Mouse (Mus musculus) hindbrain, postnatal 0 days (tissue): Measurements from ENCODE around the gene Mkrn1. TPM values are rescaled to one million over a fixed set of nuclear protein-coding genes. Genes with fewer than 3 reads are reported as not detected.
"Not testable (repeated sequence)": the region's sequence is repeated elsewhere in the genome, so short reads cannot be mapped to it uniquely, and the experiment has no call there.

Experiments
- ATAC-seq: fragments of 200-750 bp; cut with Nextera tagmentation; 2 replicates; pipeline ENCODE4 v1.8.0; 2017; ENCODE audit warnings: mild to moderate bottlenecking, moderate TSS enrichment, moderate library complexity
- DNase-seq: peaks from one replicate; pipeline ENCODE4 v3.0.0-alpha.2; 2015; ENCODE audit warnings: low spot score
- H3K27ac ChIP-seq: fragments of 300-500 bp; sonication (generic); 2 replicates; pipeline ENCODE4 v1.5.1; 2014; ENCODE audit warnings: mild to moderate bottlenecking
- H3K27me3 ChIP-seq: fragments of 300-500 bp; sonication (generic); 2 replicates; pipeline ENCODE4 v1.6.1; 2014; ENCODE audit warnings: low read length, mixed read lengths; ENCODE audit not compliant: insufficient read depth
- H3K36me3 ChIP-seq: fragments of 300-500 bp; sonication (generic); 2 replicates; pipeline ENCODE4 v1.6.1; 2014; ENCODE audit warnings: low read length, mixed read lengths; ENCODE audit not compliant: insufficient read depth
- H3K4me1 ChIP-seq: fragments of 300-500 bp; sonication (generic); 2 replicates; pipeline ENCODE4 v1.6.1; 2014; ENCODE audit warnings: antibody characterized with exemption, low read length, mixed read lengths; ENCODE audit not compliant: insufficient read depth
- H3K4me2 ChIP-seq: fragments of 300-500 bp; sonication (generic); 2 replicates; pipeline ENCODE4 v1.6.1; 2014; ENCODE audit warnings: low read depth, mild to moderate bottlenecking, low read length, moderate library complexity, mixed read lengths
- H3K4me3 ChIP-seq: fragments of 300-500 bp; sonication (generic); 2 replicates; pipeline ENCODE4 v1.5.1; 2014; ENCODE audit warnings: low read length
- H3K9ac ChIP-seq: fragments of 300-500 bp; sonication (generic); replicated peaks from 2 replicates; pipeline ENCODE4 v1.6.1; 2014; ENCODE audit warnings: mild to moderate bottlenecking, low read length, moderate library complexity, mixed read lengths
- H3K9me3 ChIP-seq: fragments of 300-500 bp; sonication (generic); 2 replicates; pipeline ENCODE4 v1.6.1; 2016; ENCODE audit warnings: low read length, mixed read lengths
- CTCF ChIP-seq: IDR thresholded peaks from 2 replicates; pipeline ENCODE4 v1.5.1; 2016; ENCODE audit warnings: antibody characterized with exemption, control low read depth, low read depth
- WGBS: fragments of 180-500 bp; shearing (Covaris S2); extraction: QIAGEN DNeasy Blood & Tissue Kit; methylation state at CpG from one replicate; pipeline ENCODE4 v1.1.7; 2014; 5-methylcytosine and 5-hydroxymethylcytosine counted together
- polyA plus RNA-seq: library from polyadenylated mRNA; unstranded; fragments of >200 nt; fragmentation: Nextera tagmentation; extraction: Ambion mirVana; gene quantifications from 2 replicates; pipeline ENCODE4 v1.2.1, GENCODE M21; 2015
- total RNA-seq: library from RNA; depleted of rRNA; stranded (reverse); fragments of >200 nt; gene quantifications from 2 replicates; pipeline ENCODE4 v1.2.3, GENCODE M21; 2014

Gene Mkrn1
- total and polyA plus RNA-seq, 2 experiments from 2014 or later, result 212 to 219 TPM

- Histone ChIP-seq H3K9me3 (no peaks in the 10 kb centered on the region), H3K4me1 (no peaks in the 10 kb centered on the region; the same call in 1 of the 2 replicates), H3K4me3 (peak overlapping the region; percentile 97), H3K36me3 (no peaks in the 10 kb centered on the region), H3K9ac (peak overlapping the region; percentile 97), H3K4me2 (peak overlapping the region; percentile 67), H3K27me3 (no peaks in the 10 kb centered on the region), H3K27ac (peak overlapping the region; percentile 96)
- under 1% methylated on average over 43 of the region's 43 CpGs for WGBS
- peak; percentile 65 for DNase-seq
- no peak; the same call in 1 of the 2 replicates for ATAC-seq
- no peak for TF ChIP-seq CTCF
These were observed 844 bp downstream of the Mkrn1 start for GRCm38 (mm10) chr6:39419386-39419850.

DNA sequence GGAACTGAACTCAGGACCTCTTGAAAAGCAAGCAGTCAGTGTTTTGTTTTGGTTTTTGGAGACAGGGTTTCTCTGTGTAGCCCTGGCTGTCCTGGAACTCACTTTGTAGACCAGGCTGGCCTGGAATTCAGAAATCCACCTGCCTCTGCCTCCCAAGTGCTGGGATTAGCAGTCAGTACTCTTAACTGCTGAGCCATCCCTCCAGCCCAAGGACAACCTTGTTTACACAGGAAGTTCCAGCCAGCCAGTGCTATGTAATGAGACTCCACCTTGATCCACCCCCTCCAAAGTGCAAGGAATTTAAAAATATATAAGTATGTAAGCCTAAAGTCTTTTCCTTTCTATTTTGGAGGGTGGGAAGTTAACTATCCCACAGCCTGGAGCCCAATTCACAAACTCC, 3.6 kb downstream of the Mkrn1 start:
- not testable (repeated sequence) for H3K4me3 ChIP-seq, H3K36me3 ChIP-seq, H3K4me1 ChIP-seq, H3K27me3 ChIP-seq, H3K9me3 ChIP-seq, ATAC-seq, H3K9ac ChIP-seq, DNase-seq, H3K27ac ChIP-seq, H3K4me2 ChIP-seq

DNA sequence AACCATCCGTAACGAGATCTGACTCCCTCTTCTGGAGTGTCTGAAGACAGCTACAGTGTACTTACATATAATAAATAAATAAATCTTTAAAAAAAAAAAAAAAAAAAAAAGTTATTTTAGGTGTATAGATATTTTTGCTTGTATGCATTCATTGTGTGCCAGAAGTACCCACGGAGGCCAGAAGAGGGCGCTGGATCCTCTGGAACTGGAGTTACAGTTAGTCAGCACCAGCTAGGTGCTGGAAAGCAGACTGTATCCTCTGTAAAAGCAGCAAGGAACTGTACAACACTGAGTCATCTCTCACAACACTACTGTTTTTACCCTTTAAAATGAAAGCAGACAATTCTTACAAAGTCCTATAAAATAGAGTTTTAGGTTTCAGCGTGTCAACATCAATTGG, 4.5 kb downstream of the Mkrn1 start:
- H3K4me2 ChIP-seq, result no peak overlapping the region
- TF ChIP-seq CTCF, result peak; percentile 65
- no peak for ATAC-seq
- no peak overlapping the region for H3K27ac ChIP-seq
- no peaks in the 10 kb centered on the region; the same call in 1 of the 2 replicates for H3K4me1 ChIP-seq
- no peak overlapping the region for H3K4me3 ChIP-seq
- H3K36me3 ChIP-seq, result no peaks in the 10 kb centered on the region
- WGBS, result 56% methylated on average over 3 of the region's 5 CpGs
- H3K27me3 ChIP-seq, result no peaks in the 10 kb centered on the region
- no peaks in the 10 kb centered on the region for H3K9me3 ChIP-seq
- peak; percentile 80 for DNase-seq
- no peak overlapping the region for H3K9ac ChIP-seq

DNA sequence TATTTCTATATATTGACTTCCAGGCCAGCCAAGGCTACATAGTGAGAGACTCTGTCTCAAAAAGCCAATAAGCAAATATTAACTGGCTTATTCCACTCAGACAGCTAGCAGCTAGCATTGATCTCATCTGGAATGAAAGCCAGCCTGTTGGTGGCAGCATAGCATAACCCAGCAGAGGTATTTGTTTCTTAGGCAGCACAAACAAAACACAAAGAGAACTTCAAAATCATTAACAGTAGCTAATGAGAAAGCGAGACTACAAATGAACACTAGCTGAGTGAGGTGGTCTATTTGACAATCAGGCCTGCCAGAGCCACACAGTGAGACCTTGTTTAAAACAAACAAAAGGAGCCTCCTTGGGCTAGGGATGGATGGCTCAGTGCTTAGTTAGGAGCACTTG, 6.2 kb downstream of the Mkrn1 start:
- DNase-seq, result peak; percentile 56
- 44% methylated on average over 1 of the region's 1 CpGs for WGBS
- Histone ChIP-seq H3K4me3 (no peak overlapping the region), H3K27ac (no peak overlapping the region; the same call in 1 of the 2 replicates), H3K4me2 (no peak overlapping the region), H3K9ac (no peak overlapping the region), H3K9me3 (no peaks in the 10 kb centered on the region), H3K36me3 (0 out of 2 replicates have a peak, but pooled peaks cover 5% of the 10 kb centered on the region), H3K27me3 (no peaks in the 10 kb centered on the region), H3K4me1 (no peaks in the 10 kb centered on the region; the same call in 1 of the 2 replicates)
- TF ChIP-seq CTCF, result peak; percentile 56
- ATAC-seq, result no peak

DNA sequence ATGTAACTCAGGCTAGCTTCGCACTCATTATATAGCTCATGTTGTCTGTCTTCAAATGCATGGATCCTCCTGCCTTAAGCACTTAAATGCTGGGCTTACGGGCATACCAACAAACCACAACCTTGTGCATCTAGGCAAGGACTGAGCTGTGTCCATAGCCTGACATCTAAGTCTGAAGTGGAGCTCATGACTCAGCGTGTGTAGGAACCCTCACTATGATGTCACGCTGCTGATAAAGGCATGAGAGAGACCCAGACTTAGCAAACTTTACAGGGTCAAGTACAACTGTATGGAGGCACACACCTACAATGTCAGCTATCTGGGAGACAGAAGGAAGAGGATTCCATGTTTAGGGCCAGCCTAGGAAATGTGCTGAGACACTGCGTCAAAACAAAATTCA, 13.8 kb downstream of the Mkrn1 start:
- ATAC-seq, result no peak

GRCm38 (mm10) chr6:39403136-39403535, 17.1 kb downstream of the Mkrn1 start:
- Histone ChIP-seq H3K36me3 (peaks cover 26% of the 10 kb centered on the region), H3K4me1 (no peaks in the 10 kb centered on the region), H3K4me2 (no peak overlapping the region), H3K27me3 (no peaks in the 10 kb centered on the region), H3K9ac (no peak overlapping the region), H3K4me3 (no peak overlapping the region), H3K9me3 (no peaks in the 10 kb centered on the region), H3K27ac (no peak overlapping the region)
- WGBS, result 95% methylated on average over 2 of the region's 2 CpGs
- ATAC-seq (no peak), DNase-seq (no peak)
- no peak for TF ChIP-seq CTCF

More for the DNA sequence above, 13.8 kb downstream of the Mkrn1 start:
- Histone ChIP-seq H3K4me3 (no peak overlapping the region), H3K9me3 (no peaks in the 10 kb centered on the region), H3K4me2 (no peak overlapping the region), H3K27me3 (no peaks in the 10 kb centered on the region), H3K4me1 (no peaks in the 10 kb centered on the region), H3K27ac (no peak overlapping the region), H3K9ac (no peak overlapping the region), H3K36me3 (peaks cover 17% of the 10 kb centered on the region)
- WGBS, result 93% methylated on average over 5 of the region's 5 CpGs
- no peak for DNase-seq
- no peak for TF ChIP-seq CTCF

DNA sequence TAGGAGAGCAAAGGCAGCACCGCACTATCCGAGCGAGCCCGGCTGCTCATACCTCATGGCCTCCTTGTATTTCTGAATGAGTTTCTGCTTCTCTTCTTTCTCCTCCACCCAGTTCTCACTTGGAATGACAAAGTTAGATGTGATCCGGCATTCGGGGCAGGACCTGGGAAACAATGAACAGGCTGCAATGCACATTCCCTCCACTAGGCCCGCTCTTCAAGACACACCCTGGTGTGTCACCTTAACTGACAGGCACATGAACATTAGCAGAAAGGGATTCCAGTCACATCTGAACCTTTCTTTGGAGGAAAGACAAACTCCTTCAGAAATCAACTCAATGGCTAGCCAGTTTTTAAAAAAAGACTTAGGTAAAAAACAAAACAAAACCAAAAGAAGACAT, 19.9 kb downstream of the Mkrn1 start:
- no peaks in the 10 kb centered on the region for H3K9me3 ChIP-seq
- peaks cover 26% of the 10 kb centered on the region for H3K36me3 ChIP-seq
- no peak overlapping the region for H3K4me2 ChIP-seq
- no peak overlapping the region for H3K27ac ChIP-seq
- H3K4me3 ChIP-seq, result no peak overlapping the region
- TF ChIP-seq CTCF, result peak; percentile 75
- H3K9ac ChIP-seq, result no peak overlapping the region
- 59% methylated on average over 7 of the region's 7 CpGs for WGBS
- DNase-seq (peak; percentile 22), ATAC-seq (peak; percentile 28; the same call in 1 of the 2 replicates)
- H3K4me1 ChIP-seq, result no peaks in the 10 kb centered on the region
- no peaks in the 10 kb centered on the region for H3K27me3 ChIP-seq
